Mouse (Mus musculus) brain, adult 2 months (tissue): ENCODE measurements around the gene Ifi206.

Experiments
- DNase-seq: peaks from one replicate; pipeline ENCODE4 v3.0.0; 2011; ENCODE audit warnings: low read depth, low spot score

The Ifi206 gene

GRCm38 (mm10) chr1:173418936-173419621 is 71.8 kb downstream of the Ifi206 start:
- DNase-seq, result no peak

- DNase-seq, result no peak
These were observed 72.3 kb downstream of the Ifi206 start for GRCm38 (mm10) chr1:173418516-173418915.
